Mouse (Mus musculus) spleen, adult 2 months (tissue): ENCODE results near the gene Sorcs1.

ENCODE experiments used
- CTCF ChIP-seq: fragments of 200-500 bp; IDR thresholded peaks from 2 replicates; pipeline ENCODE4 v1.5.1; 2011; ENCODE audit warnings: mild to moderate bottlenecking, inconsistent platforms; ENCODE audit not compliant: insufficient read depth, insufficient read length, insufficient replicate concordance; ENCODE audit errors: extremely low read depth
- POLR2A ChIP-seq: fragments of 200-500 bp; IDR thresholded peaks from 2 replicates; pipeline ENCODE4 v1.6.1; 2011; ENCODE audit warnings: low read depth, low read length, inconsistent platforms

- TF ChIP-seq CTCF (no peak), POLR2A (no peak)
Measured at GRCm38 (mm10) chr19:50586182-50586581, 92.3 kb downstream of the Sorcs1 start.
